Mouse (Mus musculus) lung, adult 2 months (tissue): ENCODE results near the gene Olfr193.

Experiments
- CTCF ChIP-seq: fragments of 200-500 bp; IDR thresholded peaks from 2 replicates; pipeline ENCODE4 v1.5.1; 2011; ENCODE audit warnings: mild to moderate bottlenecking, low read length, control low read depth; ENCODE audit not compliant: insufficient read depth
- POLR2A ChIP-seq: fragments of 200-500 bp; IDR thresholded peaks from 2 replicates; pipeline ENCODE4 v1.6.1; 2011; ENCODE audit warnings: low read depth, mild to moderate bottlenecking, control low read depth, low read length, borderline replicate concordance; ENCODE audit errors: extremely low read depth

DNA sequence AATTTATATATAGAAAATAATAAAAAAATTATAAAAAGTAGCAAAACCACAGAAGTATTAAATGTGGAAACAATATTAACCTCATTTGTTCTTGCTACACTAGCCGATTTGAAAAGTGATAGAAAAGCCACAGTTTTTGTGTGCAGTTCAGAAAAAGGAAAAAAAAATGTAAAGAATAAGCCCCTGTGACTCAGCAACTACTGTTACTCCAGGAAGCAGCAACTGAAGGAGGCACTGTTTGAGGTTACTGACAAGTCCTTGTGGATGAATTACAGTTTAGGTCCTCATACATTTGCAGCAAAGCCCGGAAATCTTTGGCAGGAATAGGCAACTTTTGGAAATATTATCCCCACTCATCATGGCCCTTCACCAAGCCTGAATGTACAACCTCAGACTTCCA lies 6.4 kb downstream of the Olfr193 start:
- no peak for TF ChIP-seq CTCF
- no peak for TF ChIP-seq POLR2A
